Mouse (Mus musculus) testis, adult 2 months (tissue): ENCODE results near the gene Ect2.

Experiments
- CTCF ChIP-seq: fragments of 200-500 bp; IDR thresholded peaks from 2 replicates; pipeline ENCODE4 v1.5.1; 2012; ENCODE audit warnings: low read depth, mild to moderate bottlenecking, inconsistent platforms, low read length, moderate library complexity; ENCODE audit not compliant: control insufficient read depth, insufficient read depth, insufficient replicate concordance
- POLR2A ChIP-seq: fragments of 200-500 bp; IDR thresholded peaks from 2 replicates; pipeline ENCODE4 v1.6.1; 2012; ENCODE audit warnings: low read depth, mild to moderate bottlenecking, inconsistent platforms, low read length, moderate library complexity; ENCODE audit not compliant: control insufficient read depth

DNA sequence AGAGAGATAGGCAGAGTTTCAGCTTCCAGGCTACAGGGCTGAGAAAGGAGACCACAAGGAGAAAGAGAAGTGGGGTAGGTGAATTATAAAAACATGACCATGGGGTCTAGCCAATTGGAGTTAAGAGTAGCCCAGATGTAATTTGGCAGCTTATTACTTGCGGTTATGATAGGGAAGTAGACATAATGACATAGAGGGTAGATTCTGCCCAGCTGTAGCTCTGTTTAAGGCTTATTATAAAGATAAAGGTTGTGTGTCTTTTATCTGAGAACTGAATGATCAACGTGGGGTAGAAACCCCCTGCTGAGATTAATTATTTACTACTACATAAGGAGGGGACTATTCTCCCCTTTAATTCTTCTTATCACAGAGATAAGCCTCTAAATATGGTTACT is 8.7 kb upstream of the Ect2 start:
- TF ChIP-seq CTCF (no peak), POLR2A (no peak)
